Mouse (Mus musculus) E14TG2a.4 (cell line): ENCODE data around the gene Tbc1d8b.

Source experiments
- CTCF ChIP-seq: conservative IDR thresholded peaks from 2 replicates; pipeline ENCODE4 v1.5.1; 2014; ENCODE audit warnings: low read length
- NANOG ChIP-seq: IDR thresholded peaks from 2 replicates; pipeline ENCODE4 v1.6.1; 2014; ENCODE audit warnings: borderline replicate concordance, low read length, mixed read lengths
- POU5F1 ChIP-seq: IDR thresholded peaks from 2 replicates; pipeline ENCODE4 v1.6.1; 2014; ENCODE audit warnings: low read length, borderline replicate concordance

DNA sequence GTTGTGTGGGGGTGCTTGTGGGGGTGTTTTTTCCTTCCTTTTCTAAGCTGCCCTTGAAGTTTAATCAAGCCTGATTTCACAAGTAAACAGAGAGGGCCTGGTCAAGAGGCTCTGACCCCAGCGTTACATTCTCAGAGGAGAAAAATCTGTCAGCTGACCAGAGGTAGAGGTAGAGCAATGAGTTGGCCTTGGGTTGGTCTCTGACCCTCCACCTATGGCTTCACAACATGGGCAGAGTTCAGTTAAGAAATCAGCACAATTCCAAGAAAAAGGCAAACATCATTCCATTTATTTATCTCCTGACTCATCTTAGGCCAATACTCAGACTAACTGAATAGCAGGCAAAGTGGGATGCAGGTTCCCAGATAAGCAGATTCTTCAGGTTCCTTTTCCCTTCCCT, 94.1 kb downstream of the Tbc1d8b start:
- TF ChIP-seq CTCF = no peak
- no peak for TF ChIP-seq POU5F1
- no peak for TF ChIP-seq NANOG
